Mouse (Mus musculus): Measurements from ENCODE around the gene Usp3. TPM values are rescaled to one million over a fixed set of nuclear protein-coding genes. Genes with fewer than 3 reads are reported as not detected.

Usp3 gene
- polyA plus RNA-seq, 1 experiment = 33.3 TPM

- no peak overlapping the region for H3K4me3 ChIP-seq (replicated peaks; ENCODE audit: control insufficient read depth, low read depth, low read length)
- no peak overlapping the region for H3K27ac ChIP-seq (ENCODE audit: control insufficient read depth, insufficient read depth, low read depth, low read length, poor library complexity)
- WGBS = 96% methylated on average over 3 of the region's 3 CpGs
- no peaks in the 10 kb centered on the region for H3K4me1 ChIP-seq (ENCODE audit: control insufficient read depth, insufficient read depth, low read length)
- no peak for TF ChIP-seq POLR2A (IDR thresholded peaks at IDR 0.05; ENCODE audit: borderline replicate concordance, control insufficient read depth, low read depth, low read length)
- TF ChIP-seq CTCF (IDR thresholded peaks at IDR 0.05; ENCODE audit: control insufficient read depth, insufficient read depth, low read length) = no peak
Measured at GRCm38 (mm10) chr9:66521595-66521994, 71.3 kb downstream of the Usp3 start.

- H3K4me1 ChIP-seq (ENCODE audit: control insufficient read depth, insufficient read depth, low read length) = no peaks in the 10 kb centered on the region
- WGBS = 96% methylated on average over 4 of the region's 4 CpGs
- H3K27ac ChIP-seq (ENCODE audit: control insufficient read depth, insufficient read depth, low read depth, low read length, poor library complexity) = no peak overlapping the region
- no peak for TF ChIP-seq POLR2A (IDR thresholded peaks at IDR 0.05; ENCODE audit: borderline replicate concordance, control insufficient read depth, low read depth, low read length)
- TF ChIP-seq CTCF (IDR thresholded peaks at IDR 0.05; ENCODE audit: control insufficient read depth, insufficient read depth, low read length) = no peak
- H3K4me3 ChIP-seq (replicated peaks; ENCODE audit: control insufficient read depth, low read depth, low read length) = no peak overlapping the region
Measured at GRCm38 (mm10) chr9:66520299-66520698, 72.6 kb downstream of the Usp3 start.

GRCm38 (mm10) chr9:66518901-66519300, 74.0 kb downstream of the Usp3 start:
- Histone ChIP-seq H3K27ac (ENCODE audit: control insufficient read depth, insufficient read depth, low read depth, low read length, poor library complexity) (no peak overlapping the region), H3K4me1 (ENCODE audit: control insufficient read depth, insufficient read depth, low read length) (no peaks in the 10 kb centered on the region), H3K4me3 (replicated peaks; ENCODE audit: control insufficient read depth, low read depth, low read length) (no peak overlapping the region)
- TF ChIP-seq POLR2A (IDR thresholded peaks at IDR 0.05; ENCODE audit: borderline replicate concordance, control insufficient read depth, low read depth, low read length) (no peak), CTCF (IDR thresholded peaks at IDR 0.05; ENCODE audit: control insufficient read depth, insufficient read depth, low read length) (no peak)
- WGBS = 74% methylated on average over 5 of the region's 5 CpGs

- TF ChIP-seq CTCF (IDR thresholded peaks at IDR 0.05; ENCODE audit: control insufficient read depth, insufficient read depth, low read length) (no peak), POLR2A (IDR thresholded peaks at IDR 0.05; ENCODE audit: borderline replicate concordance, control insufficient read depth, low read depth, low read length) (no peak)
- Histone ChIP-seq H3K4me3 (replicated peaks; ENCODE audit: control insufficient read depth, low read depth, low read length) (no peak overlapping the region), H3K27ac (ENCODE audit: control insufficient read depth, insufficient read depth, low read depth, low read length, poor library complexity) (no peak overlapping the region), H3K4me1 (ENCODE audit: control insufficient read depth, insufficient read depth, low read length) (no peaks in the 10 kb centered on the region)
- 92% methylated on average over 5 of the region's 5 CpGs for WGBS
Measured at GRCm38 (mm10) chr9:66518251-66518650, 74.7 kb downstream of the Usp3 start.

GRCm38 (mm10) chr9:66517746-66518145, 75.2 kb downstream of the Usp3 start:
- H3K4me3 ChIP-seq (replicated peaks; ENCODE audit: control insufficient read depth, low read depth, low read length) = no peak overlapping the region
- H3K27ac ChIP-seq (ENCODE audit: control insufficient read depth, insufficient read depth, low read depth, low read length, poor library complexity) = no peak overlapping the region
- no peaks in the 10 kb centered on the region for H3K4me1 ChIP-seq (ENCODE audit: control insufficient read depth, insufficient read depth, low read length)
- TF ChIP-seq CTCF (IDR thresholded peaks at IDR 0.05; ENCODE audit: control insufficient read depth, insufficient read depth, low read length) (no peak), POLR2A (IDR thresholded peaks at IDR 0.05; ENCODE audit: borderline replicate concordance, control insufficient read depth, low read depth, low read length) (no peak)
- WGBS = 92% methylated on average over 10 of the region's 10 CpGs

GRCm38 (mm10) chr9:66516296-66516940, 76.5 kb downstream of the Usp3 start:
- Histone ChIP-seq H3K4me1 (ENCODE audit: control insufficient read depth, insufficient read depth, low read length) (no peaks in the 10 kb centered on the region), H3K4me3 (replicated peaks; ENCODE audit: control insufficient read depth, low read depth, low read length) (no peak overlapping the region), H3K27ac (ENCODE audit: control insufficient read depth, insufficient read depth, low read depth, low read length, poor library complexity) (no peak overlapping the region)
- no peak for TF ChIP-seq CTCF (IDR thresholded peaks at IDR 0.05; ENCODE audit: control insufficient read depth, insufficient read depth, low read length)
- TF ChIP-seq POLR2A (IDR thresholded peaks at IDR 0.05; ENCODE audit: borderline replicate concordance, control insufficient read depth, low read depth, low read length) = no peak
- WGBS = 71% methylated on average over 6 of the region's 6 CpGs

GRCm38 (mm10) chr9:66515680-66516210, 77.2 kb downstream of the Usp3 start:
- WGBS = 89% methylated on average over 10 of the region's 10 CpGs
- no peaks in the 10 kb centered on the region for H3K4me1 ChIP-seq (ENCODE audit: control insufficient read depth, insufficient read depth, low read length)
- no peak overlapping the region for H3K27ac ChIP-seq (ENCODE audit: control insufficient read depth, insufficient read depth, low read depth, low read length, poor library complexity)
- no peak for TF ChIP-seq POLR2A (IDR thresholded peaks at IDR 0.05; ENCODE audit: borderline replicate concordance, control insufficient read depth, low read depth, low read length)
- no peak for TF ChIP-seq CTCF (IDR thresholded peaks at IDR 0.05; ENCODE audit: control insufficient read depth, insufficient read depth, low read length)
- H3K4me3 ChIP-seq (replicated peaks; ENCODE audit: control insufficient read depth, low read depth, low read length) = no peak overlapping the region

- Histone ChIP-seq H3K27ac (ENCODE audit: control insufficient read depth, insufficient read depth, low read depth, low read length, poor library complexity) (no peak overlapping the region), H3K4me3 (replicated peaks; ENCODE audit: control insufficient read depth, low read depth, low read length) (no peak overlapping the region), H3K4me1 (ENCODE audit: control insufficient read depth, insufficient read depth, low read length) (peaks cover 3% of the 10 kb centered on the region)
- 55% methylated on average over 2 of the region's 2 CpGs for WGBS
- no peak for TF ChIP-seq CTCF (IDR thresholded peaks at IDR 0.05; ENCODE audit: control insufficient read depth, insufficient read depth, low read length)
- no peak for TF ChIP-seq POLR2A (IDR thresholded peaks at IDR 0.05; ENCODE audit: borderline replicate concordance, control insufficient read depth, low read depth, low read length)
Measured at GRCm38 (mm10) chr9:66515115-66515514, 77.8 kb downstream of the Usp3 start.

Measured in bone marrow, adult 2 months (tissue).